ENCODE assay signal across 8 mouse cellular contexts in genomic region chr17:80372989-80373725, GRCm38 (mm10). TPM values are rescaled to one million over a fixed set of nuclear protein-coding genes. Genes with fewer than 3 reads are reported as not detected.
DNase-seq lines count a peak whose midpoint lies in the region; ATAC-seq lines count a peak whose summit lies in the region.

TSS of gene Gm10190 (minus strand) at chr17:80373541.

- ATAC-seq in inflammation-experienced regulatory T-cells, adult 6 months, result peak; percentile 97
- ATAC-seq in megakaryocyte, adult 5-6 weeks (ENCODE audit: poor library complexity, severe bottlenecking), result peak; percentile 99

- peak; percentile 92 for DNase-seq in adrenal gland, postnatal 10 days
- peak; percentile 86 for DNase-seq in embryo, embryonic 9.5 days (ENCODE audit: extremely low spot score)
- peak; percentile 89 for DNase-seq in gastrocnemius, postnatal 25 days
- peak; percentile 67 to 90 for DNase-seq in left cerebral cortex, adult 8-10 months (ENCODE audit: low spot score in 2 of 2)
- peak; percentile 93 for DNase-seq in right cerebral cortex, adult 18-20 months
- peak; percentile 78 to 81 for DNase-seq in urinary bladder, adult 18-20 months (ENCODE audit: low spot score in 2 of 2)

RNA-seq across cellular contexts. Expression of gene Gm10190, which starts in this region (rescaled TPM):
- 1 to 10 TPM; 2.0 to 2.2 TPM for total RNA-seq in adrenal gland, postnatal 10 days (2021)
- total RNA-seq in gastrocnemius, postnatal 25 days (2021), result not detected
- polyA plus RNA-seq in inflammation-experienced regulatory T-cells, adult 6 months (2017; shearing (Covaris generic)), result not detected
- total RNA-seq in left cerebral cortex, adult 8-10 months (2022), result 1 to 10 TPM in 1 of 4 experiments, not detected in 3; 1.4 TPM
- not detected in 2 replicates for total RNA-seq in megakaryocyte, adult 5-6 weeks (2015)
- total RNA-seq in megakaryocyte, adult 5-6 weeks (2017), result not detected in 2 replicates

Comparison
In these comparisons a context has a peak if more than half of its experiments do, and no peak if none do; other contexts are left out.
1. Peak in every context shown above with its lines: DNase-seq and ATAC-seq.
2. Peak in DNase-seq in gastrocnemius, postnatal 25 days; RNA of the gene not detected or under 1 TPM.
3. Peak in ATAC-seq in inflammation-experienced regulatory T-cells, adult 6 months; RNA of the gene not detected or under 1 TPM.
4. Peak in ATAC-seq in megakaryocyte, adult 5-6 weeks; RNA of the gene not detected or under 1 TPM.